Mouse (Mus musculus): ENCODE measurements at regions not wholly inside any gene's neighbourhood (a gene's known extent, or its start where the extent isn't known, plus 50 kb on each side); places are given as distances from the start of the nearest gene placed in this dataset.
"Not testable (repeated sequence)": the region's sequence is repeated elsewhere in the genome, so short reads cannot be mapped to it uniquely, and the experiment has no call there.

DNA sequence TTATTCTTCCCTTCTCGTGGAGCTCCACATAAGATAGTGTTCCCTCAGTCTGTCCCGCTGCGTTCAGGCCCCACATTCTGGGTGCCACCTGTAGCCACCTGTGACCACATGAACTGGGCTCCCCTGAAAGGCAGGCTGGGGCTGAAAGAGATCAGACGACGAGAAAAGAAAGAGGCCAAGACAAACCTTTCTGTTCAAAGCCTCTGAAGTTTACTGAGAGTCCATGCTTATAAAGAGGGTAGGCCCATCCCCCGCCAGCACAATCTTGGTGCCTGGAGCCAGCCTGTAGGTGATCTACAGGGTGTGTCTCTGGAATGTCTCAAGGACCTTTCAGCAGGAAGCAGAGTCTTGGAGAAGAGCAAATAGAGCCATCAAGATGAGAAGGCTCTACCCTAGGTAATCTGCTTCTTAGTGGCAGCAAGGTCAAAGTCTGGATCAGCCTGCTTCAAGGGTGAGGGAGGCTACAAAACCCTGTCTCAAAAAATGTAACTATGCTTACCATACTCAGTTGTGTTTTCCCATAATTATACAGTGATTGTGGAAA, 72.2 kb upstream of the Arhgap42 start:
- not testable (repeated sequence) for TF ChIP-seq CTCF (IDR thresholded peaks at IDR 0.05 in 2 of 3, conservative IDR thresholded peaks at IDR 0.05 in 1 of 3; ENCODE audit: control insufficient read depth in 1 of 3, insufficient read depth in 1 of 3, low read depth in 2 of 3, low read length in 3 of 3, poor library complexity in 1 of 3, severe bottlenecking in 1 of 3); EP300 (IDR thresholded peaks at IDR 0.05; ENCODE audit: low read depth in 1 of 2, low read length in 2 of 2)
